Mouse (Mus musculus) kidney, adult 2 months (tissue): ENCODE data around the gene Cd300ld4.

Source experiments
- CTCF ChIP-seq: fragments of 200-500 bp; conservative IDR thresholded peaks from 2 replicates; pipeline ENCODE4 v1.5.1; 2011; ENCODE audit warnings: low read depth, mild to moderate bottlenecking, control low read depth, low read length, moderate library complexity, mixed read lengths; ENCODE audit not compliant: insufficient read depth, insufficient read length
- POLR2A ChIP-seq: fragments of 200-500 bp; IDR thresholded peaks from one replicate; pipeline ENCODE4 v1.6.1; 2011; ENCODE audit warnings: low read depth, low read length, control low read depth

- TF ChIP-seq POLR2A (no peak), CTCF (no peak)
Measured at GRCm38 (mm10) chr11:115059797-115060196, 33.0 kb upstream of the Cd300ld4 start.
